Mouse (Mus musculus) heart, adult 2 months (tissue): ENCODE measurements at regions not wholly inside any gene's neighbourhood (a gene's known extent, or its start where the extent isn't known, plus 50 kb on each side); places are given as distances from the start of the nearest gene placed in this dataset.

Experiments
- DNase-seq, 2 experiments: peaks; one replicate each; pipeline ENCODE4 v3.0.0; 2021
- H3K27ac ChIP-seq: fragments of 200-600 bp; 2 replicates; pipeline ENCODE4 v1.8.1; 2022
- H3K27me3 ChIP-seq: fragments of 200-500 bp; 2 replicates; pipeline ENCODE4 v1.6.1; 2012; ENCODE audit warnings: mild to moderate bottlenecking, low read length, inconsistent platforms, mixed read lengths; ENCODE audit not compliant: control insufficient read depth, insufficient read depth
- H3K36me3 ChIP-seq: fragments of 200-500 bp; 2 replicates; pipeline ENCODE4 v1.6.1; 2012; ENCODE audit warnings: low read length, inconsistent platforms; ENCODE audit not compliant: control insufficient read depth, insufficient read depth
- H3K4me1 ChIP-seq: fragments of 200-500 bp; 2 replicates; pipeline ENCODE4 v1.6.1; 2011; ENCODE audit warnings: low read length; ENCODE audit not compliant: control insufficient read depth, insufficient read depth
- H3K4me3 ChIP-seq: fragments of 200-600 bp; 2 replicates; pipeline ENCODE4 v1.8.1; 2022
- H3K79me2 ChIP-seq: fragments of 200-500 bp; replicated peaks from 2 replicates; pipeline ENCODE4 v1.6.1; 2012; ENCODE audit warnings: mild to moderate bottlenecking, inconsistent platforms, low read length, moderate library complexity, mixed read lengths; ENCODE audit not compliant: control insufficient read depth, insufficient read depth
- H3K9ac ChIP-seq: fragments of 200-500 bp; 2 replicates; pipeline ENCODE4 v1.6.1; 2012; ENCODE audit warnings: low read depth, mild to moderate bottlenecking, control low read depth, inconsistent platforms, low read length, mixed read lengths
- CTCF ChIP-seq: fragments of 200-600 bp; IDR thresholded peaks from 2 replicates; pipeline ENCODE4 v1.8.1; 2022; ENCODE audit warnings: antibody characterized with exemption, mild to moderate bottlenecking, moderate library complexity
- EP300 ChIP-seq: fragments of 200-500 bp; IDR thresholded peaks from 2 replicates; pipeline ENCODE4 v1.6.1; 2011; ENCODE audit warnings: low read depth, low read length, control low read depth; ENCODE audit not compliant: insufficient read depth
- POLR2A ChIP-seq: fragments of 200-500 bp; IDR thresholded peaks from 2 replicates; pipeline ENCODE4 v1.6.1; 2011; ENCODE audit warnings: mild to moderate bottlenecking, low read depth, low read length, control low read depth; ENCODE audit not compliant: insufficient read depth
- WGBS: fragments of 180-500 bp; shearing (Covaris S2); methylation state at CpG from one replicate; pipeline ENCODE4 v1.1.7; 2018; 5-methylcytosine and 5-hydroxymethylcytosine counted together
- intact Hi-C: fragments of 180-260 bp; cut with DNase I; formaldehyde crosslinking; loops from one replicate; pipeline ENCODE4 v1.15.1; 2025

DNA sequence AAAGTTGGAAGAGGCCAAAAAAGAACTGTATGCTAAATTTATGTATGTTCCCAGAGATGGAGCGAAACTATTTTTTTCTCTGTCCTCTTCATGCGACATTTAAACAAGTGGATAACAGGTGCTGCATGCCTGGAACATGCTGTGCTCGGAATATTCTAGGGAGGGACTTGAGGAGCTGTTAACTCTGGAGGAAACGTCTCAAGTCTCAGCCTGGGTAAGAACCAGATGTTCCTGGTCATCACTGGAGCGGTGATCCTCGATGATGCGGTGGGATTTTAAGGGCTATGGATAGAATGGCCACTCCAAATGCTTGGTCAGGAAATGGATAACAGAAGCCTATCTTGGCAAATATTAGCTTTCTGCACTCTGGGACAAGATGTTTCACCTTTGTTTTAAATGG is 244.7 kb upstream of the Nrip1 start:
- Histone ChIP-seq H3K27ac (no peak overlapping the region), H3K4me3 (no peak overlapping the region), H3K4me1 (no peaks in the 10 kb centered on the region), H3K79me2 (no peaks in the 10 kb centered on the region), H3K27me3 (no peaks in the 10 kb centered on the region), H3K36me3 (no peaks in the 10 kb centered on the region), H3K9ac (no peak overlapping the region)
- WGBS, result 84% methylated on average over 7 of the region's 7 CpGs
- TF ChIP-seq CTCF (no peak), POLR2A (no peak), EP300 (no peak)
- intact Hi-C loops, result no loop called here
- DNase-seq, result no peak

DNA sequence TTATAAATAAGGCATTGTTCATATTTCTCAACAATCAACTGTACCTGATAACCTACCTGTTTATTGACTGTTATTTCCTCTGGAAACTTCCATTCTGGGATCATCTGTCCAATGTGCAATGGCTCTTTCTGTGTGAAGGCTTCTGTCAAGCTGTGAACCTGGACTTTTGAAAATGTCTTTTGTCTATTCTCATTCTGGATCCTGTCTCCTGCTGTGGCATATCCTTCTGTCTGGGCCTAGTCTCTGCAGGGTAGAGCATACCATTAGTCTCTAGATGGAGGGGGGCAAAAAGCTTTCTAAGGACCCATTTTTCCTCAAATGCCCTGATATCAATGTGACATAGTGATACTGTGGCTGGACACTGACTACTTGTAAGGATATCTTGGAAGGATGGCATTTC is 237.4 kb upstream of the Nrip1 start:
- Histone ChIP-seq H3K4me1 (no peaks in the 10 kb centered on the region), H3K27me3 (no peaks in the 10 kb centered on the region), H3K27ac (no peak overlapping the region), H3K79me2 (no peaks in the 10 kb centered on the region), H3K9ac (no peak overlapping the region), H3K4me3 (no peak overlapping the region), H3K36me3 (no peaks in the 10 kb centered on the region)
- TF ChIP-seq EP300, result no peak
- no peak for TF ChIP-seq CTCF
- TF ChIP-seq POLR2A, result no peak
- no peak for DNase-seq
- intact Hi-C loops, result no loop called here

DNA sequence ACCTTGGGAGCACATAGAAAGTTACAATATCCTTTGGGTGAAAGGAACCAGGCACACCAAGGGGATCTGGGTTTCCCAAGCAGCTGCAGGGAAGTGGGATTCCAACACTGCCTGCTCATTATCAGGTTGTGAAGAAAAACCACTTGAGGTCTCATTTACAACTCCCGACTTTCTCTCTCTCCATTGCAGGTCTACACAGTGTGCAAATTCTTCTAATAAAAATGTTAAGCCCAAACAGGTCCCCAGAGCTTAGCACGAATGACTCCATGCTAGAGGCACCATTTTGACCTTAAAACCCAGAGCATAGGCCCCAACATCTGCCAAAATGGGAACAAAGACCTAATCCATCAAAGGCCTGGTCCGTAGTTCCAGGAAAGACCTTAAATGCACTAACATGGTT is 231.3 kb upstream of the Nrip1 start:
- WGBS, result 81% methylated on average over 3 of the region's 3 CpGs
- no peak for DNase-seq
- no peak overlapping the region for H3K4me3 ChIP-seq
- H3K79me2 ChIP-seq, result no peaks in the 10 kb centered on the region
- intact Hi-C loops, result no loop called here
- no peak overlapping the region for H3K27ac ChIP-seq
- no peaks in the 10 kb centered on the region for H3K27me3 ChIP-seq
- H3K4me1 ChIP-seq, result no peaks in the 10 kb centered on the region
- no peaks in the 10 kb centered on the region for H3K36me3 ChIP-seq
- TF ChIP-seq CTCF (no peak), EP300 (no peak), POLR2A (no peak)
- H3K9ac ChIP-seq, result no peak overlapping the region

DNA sequence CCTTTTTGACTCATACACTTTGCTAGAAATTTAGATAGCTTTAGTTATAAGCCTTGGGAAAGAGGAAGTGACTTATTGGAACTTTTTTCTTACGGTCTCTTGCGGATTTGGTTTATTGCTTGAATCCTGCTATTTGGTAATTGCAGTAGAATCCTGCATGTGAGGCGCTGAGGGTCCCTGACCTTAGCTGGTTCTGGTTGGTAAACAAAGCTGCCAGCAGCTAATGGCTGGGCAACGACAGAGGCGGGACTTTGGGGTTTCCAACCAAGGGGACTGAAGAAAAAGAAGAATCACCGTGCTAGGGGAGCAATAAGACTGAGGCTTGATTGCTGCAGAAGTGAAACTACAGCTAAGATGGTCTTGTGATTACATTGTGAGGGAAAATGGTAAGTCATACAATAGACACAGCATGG is 230.2 kb upstream of the Nrip1 start:
- TF ChIP-seq CTCF (no peak), EP300 (no peak), POLR2A (no peak)
- intact Hi-C loops, result no loop called here
- WGBS, result 60% methylated on average over 6 of the region's 6 CpGs
- Histone ChIP-seq H3K27ac (no peak overlapping the region), H3K4me3 (no peak overlapping the region), H3K4me1 (no peaks in the 10 kb centered on the region), H3K79me2 (no peaks in the 10 kb centered on the region), H3K36me3 (no peaks in the 10 kb centered on the region), H3K9ac (no peak overlapping the region), H3K27me3 (no peaks in the 10 kb centered on the region)
- DNase-seq, result no peak

DNA sequence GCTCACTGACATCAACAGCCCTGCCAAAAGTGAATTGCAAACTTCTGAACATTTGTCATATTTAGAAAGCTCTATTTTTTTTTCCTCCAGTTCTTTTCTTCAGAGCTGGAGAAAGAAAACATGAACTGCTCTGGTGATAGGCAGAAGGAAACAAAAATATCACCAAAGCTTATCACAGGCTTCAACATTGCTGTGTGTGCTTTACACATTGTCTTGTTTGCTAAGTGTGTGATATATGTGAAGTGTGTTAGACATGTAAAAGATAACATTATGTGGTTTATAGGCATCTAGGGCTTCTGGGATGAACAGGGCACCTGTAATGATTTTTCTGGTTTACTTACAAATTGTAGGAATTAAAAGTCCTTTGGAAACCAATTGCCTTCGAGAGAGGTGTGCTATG is 229.8 kb upstream of the Nrip1 start:
- no peaks in the 10 kb centered on the region for H3K36me3 ChIP-seq
- intact Hi-C loops, result no loop called here
- H3K9ac ChIP-seq, result no peak overlapping the region
- DNase-seq, result no peak
- H3K4me3 ChIP-seq, result no peak overlapping the region
- no peak overlapping the region for H3K27ac ChIP-seq
- H3K79me2 ChIP-seq, result no peaks in the 10 kb centered on the region
- no peaks in the 10 kb centered on the region for H3K27me3 ChIP-seq
- 56% methylated on average over 1 of the region's 1 CpGs for WGBS
- no peak for TF ChIP-seq EP300
- TF ChIP-seq CTCF, result no peak
- no peak for TF ChIP-seq POLR2A
- H3K4me1 ChIP-seq, result no peaks in the 10 kb centered on the region

DNA sequence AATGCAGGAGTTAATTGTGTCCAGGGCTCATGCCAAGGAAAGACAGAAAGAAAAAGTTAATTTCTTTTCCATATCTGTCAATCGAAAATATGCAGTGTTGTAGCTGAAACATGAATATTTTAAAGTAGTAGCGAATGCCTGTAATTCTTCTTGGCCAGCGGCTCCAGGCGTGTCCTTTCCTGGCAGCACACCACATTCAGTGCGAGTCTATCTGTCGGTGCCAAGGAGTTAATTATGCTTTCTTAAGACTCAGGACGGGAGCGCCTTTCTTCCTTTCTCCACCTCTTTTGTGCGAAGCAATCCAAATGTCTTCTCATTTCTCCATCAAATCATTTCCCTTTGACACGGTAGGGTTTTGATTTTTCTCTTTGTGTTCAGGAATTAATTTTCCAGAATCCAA is 226.5 kb upstream of the Nrip1 start:
- no peak for TF ChIP-seq CTCF
- no peak for TF ChIP-seq EP300
- TF ChIP-seq POLR2A, result no peak
- Histone ChIP-seq H3K27ac (no peak overlapping the region), H3K36me3 (no peaks in the 10 kb centered on the region), H3K9ac (no peak overlapping the region), H3K4me1 (no peaks in the 10 kb centered on the region), H3K4me3 (no peak overlapping the region), H3K27me3 (no peaks in the 10 kb centered on the region), H3K79me2 (no peaks in the 10 kb centered on the region)
- WGBS, result 53% methylated on average over 10 of the region's 10 CpGs
- peak; percentile 28 to 44 for DNase-seq
- intact Hi-C loops, result no loop called here
